Mouse (Mus musculus) forebrain, embryonic 12.5 days (tissue): Measurements from ENCODE around the gene Prdm8. TPM values are rescaled to one million over a fixed set of nuclear protein-coding genes. Genes with fewer than 3 reads are reported as not detected.

Experiments
- ATAC-seq: fragments of 200-750 bp; cut with Nextera tagmentation; 2 replicates; pipeline ENCODE4 v1.8.0; 2017; ENCODE audit warnings: moderate TSS enrichment; ENCODE audit not compliant: low FRiP score
- H3K27ac ChIP-seq: fragments of 300-500 bp; sonication (generic); 2 replicates; pipeline ENCODE4 v1.5.1; 2016; ENCODE audit warnings: mild to moderate bottlenecking
- H3K27me3 ChIP-seq: fragments of 300-500 bp; sonication (generic); 2 replicates; pipeline ENCODE4 v1.6.1; 2016; ENCODE audit warnings: mild to moderate bottlenecking
- H3K36me3 ChIP-seq: fragments of 300-500 bp; sonication (generic); replicated peaks from 2 replicates; pipeline ENCODE4 v1.6.1; 2016; ENCODE audit warnings: mild to moderate bottlenecking
- H3K4me1 ChIP-seq: fragments of 300-500 bp; sonication (generic); 2 replicates; pipeline ENCODE4 v1.6.1; 2016
- H3K4me2 ChIP-seq: fragments of 300-500 bp; sonication (generic); 2 replicates; pipeline ENCODE4 v1.6.1; 2016; ENCODE audit warnings: mild to moderate bottlenecking, moderate library complexity
- H3K4me3 ChIP-seq: fragments of 300-500 bp; sonication (generic); replicated peaks from 2 replicates; pipeline ENCODE4 v1.5.1; 2016; ENCODE audit warnings: mild to moderate bottlenecking
- H3K9ac ChIP-seq: fragments of 300-500 bp; sonication (generic); 2 replicates; pipeline ENCODE4 v1.6.1; 2016; ENCODE audit warnings: mild to moderate bottlenecking
- H3K9me3 ChIP-seq: fragments of 300-500 bp; sonication (generic); 2 replicates; pipeline ENCODE4 v1.6.1; 2016
- WGBS: fragments of 180-500 bp; shearing (Covaris S2); methylation state at CpG from one replicate; pipeline ENCODE4 v1.1.7; 2016; 5-methylcytosine and 5-hydroxymethylcytosine counted together
- polyA plus RNA-seq: library from polyadenylated mRNA; unstranded; fragments of >200 nt; fragmentation: Nextera tagmentation; extraction: Ambion mirVana; gene quantifications from 2 replicates; pipeline ENCODE4 v1.2.1, GENCODE M21; 2016

Gene Prdm8
- polyA plus RNA-seq, 1 experiment from 2014 or later: 3.2 TPM

DNA sequence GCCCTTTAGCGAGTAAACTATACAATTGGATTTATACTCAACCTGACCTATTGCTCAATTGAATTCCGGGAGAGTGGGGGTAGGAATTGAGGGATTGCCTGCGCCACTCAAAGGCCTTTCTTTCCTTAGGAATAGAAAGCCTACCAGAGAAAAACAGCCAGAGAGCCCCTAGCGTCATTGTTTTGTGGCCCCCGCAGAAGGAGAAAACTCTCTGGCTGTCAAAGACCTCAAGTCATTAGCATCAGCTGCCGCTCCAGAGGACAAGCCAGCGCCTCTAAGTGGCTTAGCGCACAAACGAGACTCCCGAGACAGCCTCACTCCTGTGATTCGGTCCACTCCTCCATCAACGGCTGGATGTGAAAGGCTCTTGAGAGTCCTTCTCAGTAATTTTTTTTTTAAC, 12.6 kb downstream of the Prdm8 start:
- peaks cover 42% of the 10 kb centered on the region for H3K4me1 ChIP-seq
- no peaks in the 10 kb centered on the region for H3K36me3 ChIP-seq
- H3K9me3 ChIP-seq: no peaks in the 10 kb centered on the region
- peak overlapping the region; percentile 7; the same call in 1 of the 2 replicates for H3K9ac ChIP-seq
- peak overlapping the region; percentile 39 for H3K4me3 ChIP-seq
- no peak overlapping the region for H3K27ac ChIP-seq
- no peak; the same call in 1 of the 2 replicates for ATAC-seq
- under 1% methylated on average over 12 of the region's 12 CpGs for WGBS
- peak overlapping the region; percentile 56 for H3K4me2 ChIP-seq
- H3K27me3 ChIP-seq: peaks cover 93% of the 10 kb centered on the region

DNA sequence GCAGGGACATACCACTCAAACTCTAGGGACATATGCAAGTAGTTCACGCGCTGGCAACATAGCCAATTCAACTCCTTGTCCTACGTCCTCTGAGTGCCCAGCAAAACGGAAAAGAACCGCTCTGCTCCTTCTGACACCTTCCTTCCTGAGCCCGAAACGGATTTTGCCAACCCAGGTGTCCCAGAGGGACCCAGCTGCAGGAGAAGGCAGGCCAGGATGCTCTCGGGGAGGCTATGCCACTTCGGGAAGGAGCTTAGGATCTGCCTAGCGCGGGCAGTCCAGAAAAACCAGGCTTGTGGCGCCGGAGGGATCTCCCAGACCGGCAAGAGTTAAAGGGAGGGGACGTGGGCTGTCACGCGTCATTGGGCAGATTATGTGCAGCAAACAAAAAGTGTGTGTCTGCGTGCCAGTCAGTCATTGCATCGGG, 13.5 kb downstream of the Prdm8 start:
- Histone ChIP-seq H3K27me3 (peaks cover 93% of the 10 kb centered on the region), H3K9me3 (no peaks in the 10 kb centered on the region), H3K4me2 (peak overlapping the region; percentile 56), H3K9ac (no peak overlapping the region), H3K4me1 (peaks cover 47% of the 10 kb centered on the region), H3K36me3 (no peaks in the 10 kb centered on the region), H3K4me3 (peak overlapping the region; percentile 39), H3K27ac (no peak overlapping the region; the same call in 1 of the 2 replicates)
- 0 out of 2 replicates have a peak, but pooled peaks have one; percentile 42 for ATAC-seq
- WGBS: under 1% methylated on average over 19 of the region's 19 CpGs

DNA sequence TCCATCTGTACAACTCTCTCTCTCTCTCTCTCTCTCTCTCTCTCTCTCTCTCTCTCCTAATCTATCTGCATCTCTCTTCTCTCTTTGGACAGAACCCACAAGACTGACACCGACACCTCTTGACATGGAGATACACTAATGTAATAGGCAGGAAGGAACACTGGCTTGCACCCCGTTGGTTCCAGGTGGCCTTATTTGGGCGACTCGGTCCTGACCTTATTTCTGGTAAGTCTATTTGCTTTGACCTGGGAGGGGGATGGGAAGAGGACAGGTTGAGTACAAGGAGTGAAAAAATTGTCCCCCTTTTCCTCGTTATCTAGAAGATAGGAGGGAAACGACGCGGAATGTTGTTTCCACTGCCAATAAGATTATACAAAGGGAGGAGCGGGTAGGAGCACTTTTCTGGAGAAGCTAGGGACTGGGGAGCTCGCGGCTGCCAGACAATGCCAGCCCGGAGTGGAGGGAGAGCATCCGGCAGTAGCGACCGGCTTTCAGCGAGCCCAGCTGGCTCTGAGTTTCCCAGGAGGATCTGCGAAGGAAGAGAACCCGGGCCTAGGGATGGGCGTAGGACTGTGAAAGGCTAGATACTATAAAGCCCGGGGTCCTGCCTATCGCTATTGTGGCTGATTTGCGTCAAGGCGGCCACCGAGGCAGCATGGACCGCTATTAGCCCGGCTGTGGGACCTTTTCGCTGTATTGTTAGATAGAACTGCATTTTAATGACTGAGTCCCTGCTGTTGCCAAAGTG, 14.1 kb downstream of the Prdm8 start:
- WGBS: 1% methylated on average over 27 of the region's 27 CpGs
- Histone ChIP-seq H3K27ac (peak overlapping the region; percentile 68), H3K4me1 (peaks cover 53% of the 10 kb centered on the region), H3K4me3 (peak overlapping the region; percentile 39), H3K9me3 (no peaks in the 10 kb centered on the region), H3K4me2 (peak overlapping the region; percentile 56), H3K9ac (peak overlapping the region; percentile 56; the same call in 1 of the 2 replicates), H3K36me3 (no peaks in the 10 kb centered on the region), H3K27me3 (peaks cover 93% of the 10 kb centered on the region)
- no peak for ATAC-seq

DNA sequence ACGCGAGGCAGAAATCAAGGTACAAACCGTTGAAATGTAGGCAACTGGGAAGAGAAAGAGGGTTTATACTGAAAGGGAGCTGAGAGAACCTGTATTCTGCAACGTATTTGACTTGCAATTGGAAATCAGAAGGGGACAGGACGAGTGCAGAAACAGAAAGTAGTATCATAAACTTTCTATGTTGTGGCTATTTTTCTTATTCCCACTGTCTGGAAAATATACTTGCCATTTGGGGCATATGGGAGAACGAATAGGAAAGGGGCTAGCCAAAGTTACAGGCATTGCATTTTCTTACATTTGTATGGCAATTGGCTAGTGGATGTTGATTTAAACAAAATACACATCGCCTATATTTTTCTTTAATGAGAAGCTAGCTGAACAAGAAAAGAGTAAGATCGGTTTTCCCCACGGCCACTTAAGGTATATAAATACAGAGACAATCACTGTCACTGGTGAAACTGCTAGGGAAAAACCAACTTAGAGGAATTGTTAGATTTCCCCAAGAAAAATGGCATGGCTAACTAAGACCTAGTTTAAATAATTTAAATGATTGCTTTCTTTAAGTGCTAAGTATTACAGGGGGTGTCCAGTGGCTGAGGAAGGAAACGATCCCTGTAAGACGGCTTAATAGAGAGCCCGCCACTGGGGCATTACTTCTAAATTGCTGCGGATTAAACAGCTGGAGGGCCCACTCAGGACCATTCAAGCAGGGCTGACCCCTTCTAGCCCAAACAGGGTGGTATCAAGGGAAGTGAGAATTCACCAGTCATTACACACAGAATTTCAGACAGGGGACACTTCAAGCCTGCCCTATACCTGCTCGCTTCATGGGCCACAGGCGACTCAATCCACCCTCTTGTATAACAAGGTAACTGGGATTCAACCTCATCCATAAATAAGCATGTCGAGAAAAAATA, 14.9 kb downstream of the Prdm8 start:
- Histone ChIP-seq H3K4me3 (peak overlapping the region; percentile 39), H3K4me2 (peak overlapping the region; percentile 56), H3K27ac (peak overlapping the region; percentile 68), H3K27me3 (peaks cover 91% of the 10 kb centered on the region), H3K9ac (peak overlapping the region; percentile 56; the same call in 1 of the 2 replicates), H3K9me3 (no peaks in the 10 kb centered on the region), H3K36me3 (no peaks in the 10 kb centered on the region), H3K4me1 (peaks cover 60% of the 10 kb centered on the region)
- no peak for ATAC-seq
- WGBS: 3% methylated on average over 16 of the region's 16 CpGs

DNA sequence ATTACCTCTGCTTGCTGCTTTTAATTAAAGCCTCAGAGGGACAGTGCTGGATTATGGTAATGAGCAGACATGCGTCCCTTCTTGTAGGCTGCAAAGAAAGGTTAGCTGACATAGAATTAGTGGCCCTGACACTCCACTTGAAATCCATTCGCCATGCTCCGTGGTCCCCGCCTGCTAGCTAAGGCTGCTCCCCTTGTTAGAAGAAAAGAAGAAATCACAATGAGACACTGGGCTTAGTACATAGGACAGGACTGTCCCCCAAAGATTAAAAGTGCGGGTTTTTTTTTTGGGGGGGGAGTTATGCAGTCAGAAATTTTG, 15.6 kb downstream of the Prdm8 start:
- H3K9ac ChIP-seq: no peak overlapping the region
- peaks cover 60% of the 10 kb centered on the region for H3K4me1 ChIP-seq
- peak overlapping the region; percentile 39 for H3K4me3 ChIP-seq
- ATAC-seq: no peak
- H3K4me2 ChIP-seq: peak overlapping the region; percentile 56
- H3K36me3 ChIP-seq: no peaks in the 10 kb centered on the region
- H3K27me3 ChIP-seq: peaks cover 90% of the 10 kb centered on the region
- H3K27ac ChIP-seq: no peak overlapping the region
- no peaks in the 10 kb centered on the region for H3K9me3 ChIP-seq
- 0% methylated on average over 5 of the region's 5 CpGs for WGBS

DNA sequence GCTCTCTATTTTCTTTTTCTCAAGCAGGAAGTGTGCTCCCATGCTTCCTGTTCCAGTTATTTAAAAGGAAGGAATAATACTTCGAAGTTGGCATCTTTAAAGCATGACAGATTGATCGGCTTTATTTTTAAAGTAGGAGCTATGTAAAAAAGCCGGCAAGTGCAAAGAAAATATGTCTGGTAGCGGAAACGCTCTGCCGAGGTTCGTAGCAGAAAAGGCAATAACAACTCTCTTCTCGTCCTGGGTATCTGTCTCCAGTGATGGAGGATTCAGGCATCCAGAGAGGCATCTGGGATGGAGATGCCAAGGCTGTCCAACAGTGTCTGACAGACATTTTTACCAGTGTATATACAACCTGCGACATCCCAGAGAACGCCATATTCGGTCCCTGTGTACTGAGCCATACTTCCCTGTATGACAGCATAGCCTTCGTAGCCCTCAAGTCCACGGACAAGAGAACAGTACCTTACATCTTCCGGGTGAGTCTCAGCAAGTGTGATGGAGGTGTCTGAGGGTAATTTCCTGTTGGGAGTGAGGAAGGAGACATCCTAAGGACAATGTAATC, 16.1 kb downstream of the Prdm8 start:
- H3K9ac ChIP-seq: no peak overlapping the region
- peaks cover 60% of the 10 kb centered on the region for H3K4me1 ChIP-seq
- H3K27me3 ChIP-seq: peaks cover 92% of the 10 kb centered on the region
- H3K36me3 ChIP-seq: no peaks in the 10 kb centered on the region
- H3K27ac ChIP-seq: no peak overlapping the region
- H3K4me3 ChIP-seq: peak overlapping the region; percentile 39
- 3% methylated on average over 14 of the region's 14 CpGs for WGBS
- no peak for ATAC-seq
- H3K9me3 ChIP-seq: no peaks in the 10 kb centered on the region
- peak overlapping the region; percentile 56 for H3K4me2 ChIP-seq

DNA sequence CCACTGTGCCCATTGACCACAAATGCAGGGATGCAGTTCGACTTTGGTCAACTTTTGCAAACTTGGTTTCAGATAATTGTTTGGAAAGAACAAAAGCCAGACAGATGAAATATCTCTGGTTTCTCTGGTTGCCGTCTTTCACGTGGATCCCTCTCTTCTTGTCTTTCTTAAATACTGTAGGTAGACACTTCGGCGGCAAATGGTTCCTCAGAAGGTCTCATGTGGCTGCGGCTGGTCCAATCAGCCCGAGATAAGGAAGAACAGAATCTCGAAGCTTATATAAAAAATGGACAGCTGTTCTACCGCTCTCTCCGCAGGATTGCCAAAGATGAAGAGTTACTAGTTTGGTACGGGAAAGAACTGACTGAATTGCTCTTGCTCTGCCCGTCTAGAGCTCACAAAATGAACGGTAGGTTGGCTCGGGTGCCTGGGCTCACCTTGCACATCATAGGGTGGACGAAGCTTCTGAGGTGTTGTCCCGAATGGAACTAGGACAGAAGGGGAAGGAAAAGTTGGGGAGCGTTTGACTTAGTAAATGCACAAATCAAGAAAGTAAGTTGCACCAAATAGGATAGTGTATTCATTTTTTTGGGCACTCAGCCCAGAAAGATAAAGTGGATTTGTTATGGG, 17.4 kb downstream of the Prdm8 start:
- H3K27me3 ChIP-seq: peaks cover 92% of the 10 kb centered on the region
- peaks cover 62% of the 10 kb centered on the region for H3K4me1 ChIP-seq
- no peak overlapping the region for H3K27ac ChIP-seq
- no peaks in the 10 kb centered on the region for H3K9me3 ChIP-seq
- H3K9ac ChIP-seq: no peak overlapping the region
- no peaks in the 10 kb centered on the region for H3K36me3 ChIP-seq
- H3K4me2 ChIP-seq: peak overlapping the region; percentile 93; the same call in 1 of the 2 replicates
- H3K4me3 ChIP-seq: peak overlapping the region; percentile 57; the same call in 1 of the 2 replicates
- WGBS: 2% methylated on average over 17 of the region's 17 CpGs
- no peak for ATAC-seq

DNA sequence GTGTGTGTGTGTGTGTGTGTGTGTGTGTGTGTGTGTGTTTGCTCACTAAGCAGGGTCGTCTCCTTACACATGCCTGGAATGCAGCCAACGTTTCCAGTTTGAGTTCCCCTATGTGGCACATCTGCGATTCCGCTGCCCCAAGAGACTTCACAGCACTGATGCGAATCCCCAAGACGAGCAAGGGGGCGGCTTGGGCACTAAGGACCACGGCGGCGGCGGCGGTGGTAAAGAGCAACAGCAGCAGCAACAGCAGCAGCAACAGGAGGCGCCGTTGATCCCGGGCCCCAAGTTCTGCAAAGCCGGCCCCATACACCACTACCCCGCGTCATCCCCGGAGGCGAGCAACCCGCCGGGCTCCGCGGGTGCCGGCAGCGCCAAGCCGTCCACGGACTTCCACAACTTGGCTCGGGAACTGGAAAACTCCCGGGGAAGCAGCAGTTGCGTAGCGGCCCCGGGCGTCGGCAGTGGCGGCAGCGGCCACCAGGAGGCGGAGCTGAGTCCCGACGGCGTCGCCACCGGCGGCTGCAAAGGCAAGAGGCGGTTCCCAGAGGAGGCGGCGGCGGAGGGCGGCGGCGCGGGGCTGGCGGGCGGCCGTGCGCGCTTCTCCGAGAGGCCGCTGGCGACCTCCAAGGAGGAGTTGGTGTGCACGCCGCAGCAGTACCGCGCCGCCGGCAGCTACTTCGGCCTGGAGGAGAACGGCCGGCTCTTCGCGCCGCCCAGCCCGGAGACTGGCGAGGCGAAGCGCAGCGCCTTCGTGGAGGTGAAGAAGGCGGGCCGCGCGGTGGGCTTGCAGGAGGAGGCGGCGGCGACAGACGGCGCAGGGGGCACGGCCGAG, 18.2 kb downstream of the Prdm8 start:
- no peak overlapping the region for H3K27ac ChIP-seq
- no peaks in the 10 kb centered on the region for H3K9me3 ChIP-seq
- H3K27me3 ChIP-seq: peaks cover 92% of the 10 kb centered on the region
- peak; percentile 72 for ATAC-seq
- H3K36me3 ChIP-seq: no peaks in the 10 kb centered on the region
- peak overlapping the region; percentile 57 for H3K9ac ChIP-seq
- peak overlapping the region; percentile 57 for H3K4me3 ChIP-seq
- H3K4me1 ChIP-seq: peaks cover 58% of the 10 kb centered on the region
- H3K4me2 ChIP-seq: peak overlapping the region; percentile 93
- under 1% methylated on average over 78 of the region's 89 CpGs for WGBS

DNA sequence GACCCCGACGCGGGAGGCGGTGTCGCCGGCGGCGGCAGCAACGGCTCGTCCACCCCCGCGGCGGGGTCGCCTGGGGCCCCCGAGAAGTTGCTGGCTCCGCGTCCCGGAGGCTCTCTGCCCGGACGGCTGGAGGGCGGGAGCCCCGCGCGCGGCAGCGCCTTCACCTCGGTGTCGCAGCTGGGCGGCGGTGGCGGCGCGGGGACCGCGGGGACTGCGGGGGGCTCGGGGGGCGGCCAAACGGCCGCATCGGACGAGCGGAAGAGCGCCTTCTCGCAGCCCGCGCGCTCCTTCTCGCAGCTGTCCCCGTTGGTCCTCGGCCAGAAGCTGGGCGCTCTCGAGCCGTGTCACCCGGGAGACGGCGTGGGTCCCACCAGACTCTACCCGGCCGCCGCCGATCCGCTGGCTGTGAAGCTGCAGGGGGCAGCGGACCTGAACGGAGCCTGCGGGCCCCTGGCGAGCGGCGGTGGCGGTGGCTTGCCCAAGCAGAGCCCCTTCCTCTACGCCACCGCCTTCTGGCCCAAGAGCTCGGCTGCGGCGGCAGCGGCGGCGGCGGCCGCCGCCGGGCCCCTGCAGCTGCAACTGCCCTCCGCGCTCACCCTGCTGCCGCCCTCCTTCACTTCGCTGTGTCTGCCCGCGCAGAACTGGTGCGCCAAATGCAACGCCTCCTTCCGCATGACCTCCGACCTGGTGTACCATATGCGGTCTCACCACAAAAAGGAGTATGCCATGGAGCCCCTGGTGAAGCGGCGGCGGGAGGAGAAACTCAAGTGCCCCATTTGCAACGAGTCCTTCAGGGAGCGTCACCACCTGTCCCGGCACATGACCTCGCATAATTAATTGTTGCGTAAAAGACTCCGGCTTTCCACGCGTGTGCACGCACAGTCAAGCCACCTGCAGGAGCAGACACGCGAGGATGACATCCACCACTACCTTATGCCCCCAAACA, 19.1 kb downstream of the Prdm8 start:
- under 1% methylated on average over 76 of the region's 106 CpGs for WGBS
- peaks cover 49% of the 10 kb centered on the region for H3K4me1 ChIP-seq
- no peaks in the 10 kb centered on the region for H3K9me3 ChIP-seq
- ATAC-seq: peak; percentile 56
- no peak overlapping the region for H3K27ac ChIP-seq
- H3K36me3 ChIP-seq: no peaks in the 10 kb centered on the region
- peak overlapping the region; percentile 57 for H3K9ac ChIP-seq
- peak overlapping the region; percentile 57 for H3K4me3 ChIP-seq
- H3K4me2 ChIP-seq: peak overlapping the region; percentile 93
- H3K27me3 ChIP-seq: peaks cover 92% of the 10 kb centered on the region
